Mouse (Mus musculus) cerebellum, adult 2 months (tissue): ENCODE results near the gene Asap2.

ENCODE experiments used
- CTCF ChIP-seq: fragments of 200-500 bp; IDR thresholded peaks from 2 replicates; pipeline ENCODE4 v1.5.1; 2011; ENCODE audit warnings: low read depth, mild to moderate bottlenecking, control low read depth, low read length, moderate library complexity, borderline replicate concordance; ENCODE audit not compliant: insufficient read depth
- POLR2A ChIP-seq: fragments of 200-500 bp; IDR thresholded peaks from 2 replicates; pipeline ENCODE4 v1.6.1; 2011; ENCODE audit warnings: low read length, control low read depth, borderline replicate concordance; ENCODE audit not compliant: insufficient read depth

GRCm38 (mm10) chr12:21306721-21307120, 316.5 kb downstream of the Asap2 start:
- TF ChIP-seq POLR2A = no peak
- no peak for TF ChIP-seq CTCF
